Mouse (Mus musculus) gastrocnemius, adult 18-20 months (tissue): ENCODE data around the gene B4galnt1. TPM values are rescaled to one million over a fixed set of nuclear protein-coding genes. Genes with fewer than 3 reads are reported as not detected.
"Not testable (repeated sequence)": the region's sequence is repeated elsewhere in the genome, so short reads cannot be mapped to it uniquely, and the experiment has no call there.

Source experiments
- DNase-seq: peaks from one replicate; pipeline ENCODE4 v3.0.0; 2021; ENCODE audit warnings: low spot score
- total RNA-seq, 2 experiments: library from RNA; stranded (reverse); gene quantifications; 2 replicates each; pipeline ENCODE4 v1.2.3; 2021

Gene B4galnt1
- total RNA-seq, 2 experiments from 2014 or later = 0.39 to 0.93 TPM

DNA sequence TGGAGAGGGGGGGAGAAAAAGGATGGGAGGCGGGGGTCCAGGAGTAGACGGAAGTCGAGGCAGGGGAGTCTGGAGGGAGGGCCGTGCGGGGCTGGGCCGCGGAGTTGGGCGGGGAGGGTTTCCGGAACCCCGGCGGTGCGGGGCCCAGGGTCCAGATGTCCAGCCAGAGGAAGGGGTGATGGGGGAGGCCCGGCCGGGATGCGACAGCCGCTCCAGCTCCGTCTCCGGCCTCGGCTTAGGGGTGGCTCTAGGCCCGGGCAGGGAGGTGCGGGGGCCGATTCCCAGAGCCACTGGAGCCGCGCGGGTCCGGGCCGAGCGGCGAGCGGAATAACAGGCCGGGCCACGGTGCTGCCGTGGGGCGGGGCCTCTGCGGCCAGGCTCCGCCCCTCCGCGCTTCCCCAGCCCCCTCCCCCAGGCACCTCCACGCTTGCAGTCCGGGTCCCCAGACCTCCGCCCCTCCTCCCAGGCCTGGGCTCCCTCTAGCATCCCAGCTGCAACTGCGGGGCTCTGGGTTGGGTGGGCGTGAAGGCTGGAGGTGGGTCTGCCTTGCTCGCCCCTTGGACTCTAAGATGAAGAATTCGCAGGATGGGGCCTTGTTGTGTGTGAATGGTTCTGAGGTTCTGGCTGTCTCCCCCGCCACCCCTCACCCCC is 23.6 kb downstream of the B4galnt1 start:
- peak; percentile 44 for DNase-seq

DNA sequence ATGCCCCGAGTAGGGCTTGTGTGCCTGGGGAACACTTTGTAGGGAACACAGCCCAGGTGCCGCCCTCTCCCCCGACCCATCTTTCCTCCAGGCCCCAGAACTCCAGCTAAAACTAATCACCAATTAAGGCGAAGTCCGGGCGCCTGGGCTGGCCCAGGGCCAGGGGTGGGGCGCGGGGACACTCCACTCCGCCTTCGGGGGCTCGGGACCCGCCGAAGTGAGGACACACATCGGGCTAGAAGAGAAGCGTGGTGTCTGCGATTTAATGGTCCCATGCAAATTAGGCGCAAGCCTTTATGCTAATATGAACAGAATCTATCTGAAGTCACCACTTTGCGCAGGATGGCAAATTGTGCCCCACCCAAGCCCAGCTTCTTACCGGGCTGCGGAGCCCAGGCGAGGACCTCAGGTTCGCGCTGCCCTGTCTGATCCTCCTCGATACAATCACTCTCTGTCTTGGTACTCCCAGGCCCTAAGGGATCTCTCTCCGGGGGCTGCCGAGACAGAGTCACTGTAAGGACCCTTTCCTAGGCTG is 24.2 kb downstream of the B4galnt1 start:
- peak; percentile 44 for DNase-seq

DNA sequence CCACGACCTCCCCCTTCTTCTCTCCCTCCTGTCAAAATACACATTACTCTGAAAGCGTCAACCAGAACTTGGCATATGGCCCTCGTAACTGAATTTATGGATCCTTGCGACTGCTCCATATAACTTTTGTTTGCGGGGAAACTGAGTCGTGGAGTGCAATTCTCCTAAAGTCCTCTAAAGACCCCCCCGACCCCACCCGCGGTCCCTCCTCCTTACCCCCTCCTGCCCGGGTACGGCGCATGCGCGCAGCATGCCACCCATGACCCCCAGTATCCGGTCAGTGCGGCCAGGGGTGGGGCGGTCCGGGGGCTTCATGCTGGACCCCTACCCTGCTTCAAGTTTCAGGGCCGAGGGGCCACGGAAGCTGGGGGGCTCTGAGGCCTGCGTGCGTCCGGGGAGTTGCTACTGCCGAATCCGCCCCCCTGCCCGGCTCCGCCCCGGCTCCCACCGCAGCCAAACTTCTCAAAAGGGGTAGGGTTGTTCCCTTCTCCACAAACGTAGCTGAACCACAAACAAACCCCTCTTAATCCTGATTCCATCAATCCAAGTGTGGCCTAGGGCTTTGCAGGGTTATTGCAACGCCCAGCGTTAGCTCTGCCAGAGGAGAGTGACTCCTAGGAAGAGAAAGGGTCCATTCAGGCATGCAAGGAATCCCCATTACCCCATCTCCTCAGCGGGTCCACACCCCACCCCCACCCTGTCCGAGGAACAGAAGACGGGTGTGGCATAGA is 24.8 kb downstream of the B4galnt1 start, which contains the start of gene Arhgef25:
Gene Arhgef25, minus strand, starts transcription at position 433 of the 731 bp plus-strand sequence.
- DNase-seq = peak; percentile 59

- no peak for DNase-seq
Observed at GRCm38 (mm10) chr10:127190398-127191190, 25.6 kb downstream of the B4galnt1 start.

DNA sequence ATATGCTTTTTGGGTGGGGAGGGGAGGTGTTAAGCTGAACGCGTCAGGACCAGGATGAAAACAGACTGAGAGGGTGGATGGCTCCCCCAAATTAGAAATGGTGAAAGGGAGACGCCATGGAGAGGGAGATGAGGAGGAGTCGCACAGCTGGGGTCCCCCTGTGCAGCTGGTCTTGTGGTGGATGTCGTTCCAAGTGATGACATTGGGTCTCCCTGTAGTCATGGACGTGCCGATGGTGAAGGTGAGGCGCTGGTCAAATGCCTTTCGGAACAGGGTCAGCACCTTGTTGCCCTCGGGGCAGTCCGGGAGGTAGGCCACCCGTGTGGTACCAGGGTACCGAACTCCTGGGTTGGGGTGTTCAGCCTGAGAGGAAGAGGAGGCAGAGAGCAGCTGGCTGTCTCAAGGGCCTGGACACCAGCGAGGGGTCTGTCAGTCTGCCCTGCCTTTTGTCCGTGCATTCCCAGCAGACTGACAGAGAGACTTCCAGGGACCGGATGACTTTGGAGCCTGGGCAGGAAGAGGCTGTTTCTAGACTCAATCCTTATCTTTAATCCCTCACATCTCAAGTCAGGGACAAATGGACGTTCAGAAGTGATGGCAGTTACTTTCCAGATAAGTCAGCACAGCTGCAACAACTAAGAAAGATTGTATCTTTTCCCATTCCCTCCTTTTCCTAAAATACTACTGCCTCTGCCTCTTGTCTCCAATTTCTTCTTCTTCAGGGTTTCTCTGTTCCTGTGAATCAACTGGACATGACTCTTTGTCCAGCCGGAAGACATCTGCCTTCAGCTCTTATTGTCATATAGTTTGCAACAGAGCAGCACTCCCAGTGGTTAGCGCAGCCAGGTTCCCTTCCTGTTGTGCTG is 26.4 kb downstream of the B4galnt1 start:
- DNase-seq = no peak

GRCm38 (mm10) chr10:127192057-127192328 is 27.0 kb downstream of the B4galnt1 start:
- not testable (repeated sequence) for DNase-seq

DNA sequence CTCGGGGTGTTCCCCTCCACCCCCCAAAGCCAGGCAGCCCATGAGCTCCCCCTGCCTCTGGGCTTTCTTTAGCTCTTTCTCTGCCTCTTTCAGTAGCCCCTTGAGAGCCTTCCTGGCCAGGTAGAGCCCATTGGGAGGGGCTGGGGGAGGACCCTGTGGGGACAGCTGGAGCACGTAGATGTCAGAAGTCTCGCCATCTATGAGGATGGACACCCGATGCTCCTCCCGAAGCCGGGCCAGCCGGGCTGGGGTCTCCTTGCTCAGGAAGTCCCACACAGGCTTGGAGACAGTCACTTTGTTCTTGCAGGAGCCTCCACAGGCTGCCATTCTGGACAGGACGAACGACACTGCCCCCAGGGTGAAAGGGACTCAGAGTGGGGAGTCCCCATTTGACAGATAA is 28.0 kb downstream of the B4galnt1 start:
- no peak for DNase-seq

- peak; percentile 62 for DNase-seq
Observed at GRCm38 (mm10) chr10:127194428-127195327, 29.7 kb downstream of the B4galnt1 start.

- DNase-seq = no peak
Observed at GRCm38 (mm10) chr10:127195328-127196129, 30.5 kb downstream of the B4galnt1 start, which contains the start of gene Dtx3. Gene Dtx3, minus strand, starts transcription at chr10:127195728.

DNA sequence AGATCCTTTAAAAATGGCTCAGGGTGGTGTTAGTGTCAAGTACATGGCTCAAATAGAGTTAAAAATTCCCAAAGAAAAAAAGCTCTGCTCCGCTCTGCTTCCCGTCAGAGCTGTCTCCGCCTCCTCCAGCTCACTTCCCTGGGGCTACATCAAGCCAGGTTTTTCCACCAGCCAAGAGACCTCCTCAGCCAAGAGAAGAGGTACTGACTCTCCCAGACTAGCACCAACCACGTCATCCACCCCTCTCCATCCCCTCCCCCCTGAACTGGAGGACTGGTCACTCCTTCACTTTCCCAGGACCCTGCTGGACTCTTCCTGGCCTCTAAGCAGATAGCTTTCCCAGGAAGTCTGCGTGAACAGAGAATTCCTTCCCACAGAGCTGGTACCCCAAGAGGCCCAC is 31.4 kb downstream of the B4galnt1 start:
- DNase-seq = peak; percentile 74

DNA sequence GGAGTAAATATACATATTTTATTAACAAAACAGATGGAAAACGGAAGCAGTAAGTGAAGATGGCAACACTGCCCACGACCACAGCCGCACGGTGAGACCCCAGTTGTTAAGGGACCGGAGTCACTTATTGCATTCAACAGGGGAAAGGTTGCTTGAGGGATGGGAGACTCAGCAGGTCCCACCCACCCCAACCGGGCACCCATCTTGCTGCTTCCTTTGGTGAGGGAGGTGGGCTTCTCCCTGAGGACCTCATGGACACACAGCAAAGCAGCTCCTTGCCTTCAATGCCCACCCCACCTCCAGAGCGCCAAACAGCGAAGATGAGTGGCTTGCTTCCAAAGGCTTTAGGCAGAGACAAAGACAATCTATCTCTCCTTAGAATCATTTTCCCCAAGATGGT is 32.1 kb downstream of the B4galnt1 start:
- DNase-seq = no peak

GRCm38 (mm10) chr10:127197505-127198110 is 32.6 kb downstream of the B4galnt1 start:
- DNase-seq = no peak

GRCm38 (mm10) chr10:127198492-127198891 is 33.5 kb downstream of the B4galnt1 start:
- DNase-seq = no peak

DNA sequence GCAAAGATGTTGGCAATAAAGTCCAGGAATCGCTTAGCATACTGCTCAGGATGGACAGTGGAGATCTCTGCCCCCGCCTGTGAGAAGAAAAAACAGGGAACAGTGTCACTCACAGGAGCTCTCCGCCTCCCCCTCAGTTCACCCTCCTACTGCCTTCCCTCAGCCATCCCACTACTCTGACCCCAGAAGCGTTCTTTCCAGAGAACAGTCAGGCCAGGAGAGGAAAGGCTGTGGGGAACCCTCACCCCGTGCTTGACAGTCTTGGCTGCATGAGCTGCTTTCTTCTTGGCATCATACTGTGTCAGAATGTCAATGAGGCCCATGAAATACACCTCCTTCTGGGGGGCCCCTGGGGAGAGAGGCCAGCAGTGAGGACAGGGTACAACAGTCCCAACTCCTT is 34.0 kb downstream of the B4galnt1 start:
- DNase-seq = no peak

DNA sequence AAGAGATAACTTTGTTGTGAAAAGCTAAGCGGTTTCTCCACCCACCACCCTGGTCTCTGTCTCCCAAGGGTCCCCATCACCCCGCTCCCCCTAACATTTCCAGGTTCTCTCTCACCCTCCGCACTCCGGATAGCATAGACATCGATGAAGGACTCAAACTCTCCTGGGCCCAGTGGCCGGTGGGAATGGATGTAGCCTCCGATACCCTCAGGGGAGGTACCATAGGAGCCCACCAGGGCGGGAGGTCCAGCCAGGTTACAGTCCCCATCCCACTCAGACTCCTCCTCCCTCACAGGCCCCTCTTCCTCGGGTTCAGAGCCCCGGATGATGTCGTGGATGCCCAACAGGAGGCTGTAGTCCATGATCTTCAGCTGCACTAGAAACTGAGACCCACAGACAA is 34.4 kb downstream of the B4galnt1 start:
- DNase-seq = no peak

DNA sequence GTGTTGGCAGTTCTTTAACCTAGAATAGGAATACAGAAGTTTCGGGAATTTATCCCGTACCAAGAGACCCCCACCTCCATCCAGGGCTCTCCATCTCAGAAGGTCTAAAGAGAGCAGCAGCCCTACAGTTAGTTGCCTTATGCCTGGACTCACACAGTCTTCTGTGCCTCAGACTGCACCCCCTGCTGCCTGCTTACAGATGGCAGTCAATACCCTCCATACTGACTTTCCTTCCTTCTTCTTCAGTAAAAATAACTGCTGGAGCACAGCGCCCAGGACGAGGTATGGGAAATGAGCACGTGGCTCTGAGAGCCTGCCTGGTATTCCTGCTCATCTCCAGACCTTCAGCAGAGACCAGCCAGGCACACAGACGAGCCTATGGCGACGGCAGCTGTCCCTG is 35.3 kb downstream of the B4galnt1 start:
- DNase-seq = no peak

DNA sequence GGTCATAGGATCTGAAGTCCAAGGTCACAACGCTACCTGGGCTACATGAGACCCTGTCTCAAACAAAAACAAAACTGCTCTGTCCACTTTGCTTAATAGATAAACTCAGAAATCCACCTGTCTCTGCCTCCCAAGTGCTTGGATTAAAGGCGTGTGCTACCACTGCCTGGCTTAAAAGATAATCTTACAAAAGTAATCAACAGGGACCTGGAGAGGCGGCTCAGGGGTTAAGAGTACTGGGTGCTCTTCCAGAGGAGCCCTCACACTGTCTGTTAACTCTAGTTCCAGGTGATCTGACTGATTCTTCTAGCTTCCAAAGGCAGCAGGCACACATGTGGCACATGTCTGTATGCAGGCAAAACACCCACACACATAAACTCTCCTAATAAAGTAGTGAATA is 38.1 kb downstream of the B4galnt1 start:
- DNase-seq = no peak

- DNase-seq = no peak
Observed at GRCm38 (mm10) chr10:127204589-127204988, 39.6 kb downstream of the B4galnt1 start.

DNA sequence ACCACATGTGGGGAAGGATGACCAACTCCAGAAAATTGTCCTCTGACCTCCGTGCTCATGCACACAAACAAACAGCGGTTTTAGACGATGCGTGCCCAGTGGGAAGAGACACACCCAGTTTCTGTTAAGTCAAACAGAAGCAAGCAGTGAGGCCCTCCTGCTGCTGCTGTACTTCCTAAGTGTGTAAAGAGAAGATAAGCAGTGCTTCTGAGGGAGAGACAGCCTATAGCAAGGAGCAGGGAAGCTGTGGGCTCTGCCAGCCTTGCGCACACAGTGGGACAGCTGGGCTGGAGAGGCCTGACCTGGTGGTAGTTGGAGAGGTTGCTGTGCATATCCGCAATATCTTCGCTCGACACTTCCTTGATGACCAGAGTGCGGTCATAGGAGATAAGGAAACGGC is 40.3 kb downstream of the B4galnt1 start:
- no peak for DNase-seq
